Mouse (Mus musculus): Measurements from ENCODE around the gene Prpf38b. TPM values are rescaled to one million over a fixed set of nuclear protein-coding genes. Genes with fewer than 3 reads are reported as not detected.
"Not testable (repeated sequence)": the region's sequence is repeated elsewhere in the genome, so short reads cannot be mapped to it uniquely, and the experiment has no call there.

Gene Prpf38b
- total RNA-seq, 2 experiments from 2014 or later, result 40.8 to 45.6 TPM

- no peak for DNase-seq (ENCODE audit: low spot score in 2 of 2)
Measured at GRCm38 (mm10) chr3:108902038-108902437, 9.5 kb downstream of the Prpf38b start.

GRCm38 (mm10) chr3:108900681-108901080 is 10.8 kb downstream of the Prpf38b start:
- DNase-seq (ENCODE audit: low spot score in 2 of 2), result peak in 1 of 2 experiments; percentile 24

- DNase-seq (ENCODE audit: low spot score in 2 of 2), result no peak
Measured at GRCm38 (mm10) chr3:108900147-108900546, 11.4 kb downstream of the Prpf38b start.

GRCm38 (mm10) chr3:108898640-108899039 is 12.9 kb downstream of the Prpf38b start:
- no peak for DNase-seq (ENCODE audit: low spot score in 2 of 2)

- no peak for DNase-seq (ENCODE audit: low spot score in 2 of 2)
Measured at GRCm38 (mm10) chr3:108892914-108893313, 18.6 kb downstream of the Prpf38b start.

GRCm38 (mm10) chr3:108892080-108892479 is 19.4 kb downstream of the Prpf38b start:
- DNase-seq (ENCODE audit: low spot score in 2 of 2), result no peak

GRCm38 (mm10) chr3:108889908-108890307 is 21.6 kb downstream of the Prpf38b start, which contains the start of gene Fndc7:
TSS of gene Fndc7 (minus strand) at chr3:108890008.
- DNase-seq (ENCODE audit: low spot score in 2 of 2), result no peak

GRCm38 (mm10) chr3:108887618-108887975 is 23.9 kb downstream of the Prpf38b start:
- DNase-seq (ENCODE audit: low spot score in 2 of 2), result no peak

GRCm38 (mm10) chr3:108886934-108887617 is 24.5 kb downstream of the Prpf38b start:
- DNase-seq (ENCODE audit: low spot score in 2 of 2), result no peak

GRCm38 (mm10) chr3:108885686-108886530 is 25.6 kb downstream of the Prpf38b start:
- no peak for DNase-seq (ENCODE audit: low spot score in 2 of 2)

GRCm38 (mm10) chr3:108884706-108885289 is 26.7 kb downstream of the Prpf38b start:
- no peak for DNase-seq (ENCODE audit: low spot score in 2 of 2)

GRCm38 (mm10) chr3:108883067-108883466 is 28.5 kb downstream of the Prpf38b start:
- DNase-seq (ENCODE audit: low spot score in 2 of 2), result no peak

GRCm38 (mm10) chr3:108881873-108882272 is 29.7 kb downstream of the Prpf38b start:
- DNase-seq (ENCODE audit: low spot score in 2 of 2), result not testable (repeated sequence)

GRCm38 (mm10) chr3:108880544-108881507 is 30.7 kb downstream of the Prpf38b start:
- peak in 1 of 2 experiments; percentile 31 for DNase-seq (ENCODE audit: low spot score in 2 of 2)

- no peak for DNase-seq (ENCODE audit: low spot score in 2 of 2)
Measured at GRCm38 (mm10) chr3:108879836-108880435, 31.6 kb downstream of the Prpf38b start.

- no peak for DNase-seq (ENCODE audit: low spot score in 2 of 2)
Measured at GRCm38 (mm10) chr3:108879129-108879528, 32.4 kb downstream of the Prpf38b start.

- DNase-seq (ENCODE audit: low spot score in 2 of 2), result no peak
Measured at GRCm38 (mm10) chr3:108870631-108871030, 40.9 kb downstream of the Prpf38b start.

- no peak for DNase-seq (ENCODE audit: low spot score in 2 of 2)
Measured at GRCm38 (mm10) chr3:108867449-108867848, 44.1 kb downstream of the Prpf38b start.

- no peak for DNase-seq (ENCODE audit: low spot score in 2 of 2)
Measured at GRCm38 (mm10) chr3:108865676-108866075, 45.9 kb downstream of the Prpf38b start.

GRCm38 (mm10) chr3:108865129-108865528 is 46.4 kb downstream of the Prpf38b start:
- DNase-seq (ENCODE audit: low spot score in 2 of 2), result no peak

All from gastrocnemius, postnatal 4 days (tissue).